10 mouse cellular contexts compared by ENCODE assay signal in the genomic region with DNA sequence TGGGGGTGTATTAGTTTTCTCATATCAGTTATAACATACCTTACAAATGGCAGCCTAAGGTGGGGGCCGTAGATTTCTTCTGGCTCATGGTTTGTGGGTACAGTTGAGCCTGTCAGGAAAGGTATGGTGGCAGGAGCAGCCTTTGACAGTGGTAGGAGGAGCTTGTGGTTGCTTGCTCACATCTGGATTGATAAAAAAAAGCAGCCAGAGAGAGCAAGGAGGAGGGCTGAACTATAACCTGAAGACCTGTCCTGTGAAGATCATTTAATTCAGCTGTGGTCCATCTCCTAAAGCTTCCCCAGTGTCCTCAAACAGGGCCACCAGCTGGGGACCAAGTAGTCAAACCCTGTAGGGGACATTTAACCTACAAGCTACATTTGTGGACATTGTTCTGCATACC. TPM values are rescaled to one million over a fixed set of nuclear protein-coding genes. Genes with fewer than 3 reads are reported as not detected.
DNase-seq lines count a peak whose midpoint lies in the region; ATAC-seq and TF ChIP-seq lines count a peak whose summit lies in the region.
"Had no signal": no experiment of that assay in that cellular context is flagged by ENCODE, and none has a peak within 500 bp of the region (broad histone marks: within the 10 kb centered on the region; RNA-seq: fewer than 3 reads in every experiment).

No protein-coding gene starts in this region.

- TF ChIP-seq CTCF in hindbrain, postnatal 0 days (IDR thresholded peaks at IDR 0.05; ENCODE audit: low read depth): no peak
- no peak for TF ChIP-seq CTCF in CH12.LX (conservative IDR thresholded peaks at IDR 0.05 in 1 of 2, IDR thresholded peaks at IDR 0.05 in 1 of 2; ENCODE audit: low read depth in 2 of 2, low read length in 2 of 2)

- H3K4me1 ChIP-seq in hindbrain, postnatal 0 days (ENCODE audit: insufficient read depth, low read length): no peaks in the 10 kb centered on the region
- no peaks in the 10 kb centered on the region; the same call in 1 of the 2 replicates for H3K4me1 ChIP-seq in hindbrain, embryonic 14.5 days (replicated peaks; ENCODE audit: control insufficient read depth, insufficient read depth, low read length)
- peaks cover 12 to 65% of the 10 kb centered on the region in 2 experiments for H3K4me1 ChIP-seq in CH12.LX (ENCODE audit: control insufficient read depth in 1 of 2, insufficient read depth in 2 of 2)

- H3K27me3 ChIP-seq in hindbrain, postnatal 0 days (ENCODE audit: insufficient read depth, low read length): no peaks in the 10 kb centered on the region
- H3K27me3 ChIP-seq in hindbrain, embryonic 14.5 days (ENCODE audit: control insufficient read depth, insufficient read depth, low read length): no peaks in the 10 kb centered on the region
- H3K27me3 ChIP-seq in CH12.LX (replicated peaks): no peaks in the 10 kb centered on the region
- H3K27me3 ChIP-seq: forebrain, embryonic 15.5 days; neural tube, embryonic 13.5 days had no signal

- in situ Hi-C loops in CH12.LX (cut with MboI; ENCODE audit: low pct_ligation_motif_present, low pct_unique_long_range_greater_than_20kb, low sequenced_read_pairs): no loop called here

- no peak for DNase-seq in hindbrain, postnatal 0 days (ENCODE audit: low spot score)
- DNase-seq in hindbrain, embryonic 14.5 days (ENCODE audit: low spot score): no peak
- peak; percentile 74 for DNase-seq in CH12.LX (ENCODE audit: extremely low read depth)
- DNase-seq in left cerebral cortex, adult 8-10 months (ENCODE audit: low spot score in 2 of 2): no peak
- DNase-seq in left cerebral cortex, adult 18-20 months (ENCODE audit: low spot score in 2 of 2): no peak

- H3K36me3 ChIP-seq in hindbrain, postnatal 0 days (ENCODE audit: insufficient read depth, low read length): no peaks in the 10 kb centered on the region
- H3K36me3 ChIP-seq in hindbrain, embryonic 14.5 days (replicated peaks; ENCODE audit: control insufficient read depth, insufficient read depth): peaks cover 13% of the 10 kb centered on the region
- H3K36me3 ChIP-seq in CH12.LX (replicated peaks in 1 of 2; ENCODE audit: control insufficient read depth in 1 of 2, insufficient read depth in 1 of 2, low read length in 1 of 2): peaks cover 9 to 28% of the 10 kb centered on the region in 2 experiments

- dilution Hi-C loops in CH12.LX (cut with MboI; ENCODE audit: extremely low pct_ligation_motif_present, extremely low pct_unique_long_range_greater_than_20kb, low sequenced_read_pairs): no loop called here

- no peak for TF ChIP-seq RAD21 in CH12.LX (IDR thresholded peaks at IDR 0.05; ENCODE audit: low read depth, low read length)

- no peak overlapping the region for H3K9ac ChIP-seq in hindbrain, postnatal 0 days (replicated peaks; ENCODE audit: low read length)
- no peak overlapping the region for H3K9ac ChIP-seq in hindbrain, embryonic 14.5 days
- peak overlapping the region; percentile 68 for H3K9ac ChIP-seq in CH12.LX (ENCODE audit: insufficient read depth, low read depth)
- H3K9ac ChIP-seq: forebrain, embryonic 15.5 days; neural tube, embryonic 13.5 days had no signal

- TF ChIP-seq EP300 in CH12.LX (IDR thresholded peaks at IDR 0.05; ENCODE audit: low read length): no peak; the same call in 1 of the 2 replicates

- H3K79me2 ChIP-seq in CH12.LX (replicated peaks; ENCODE audit: control insufficient read depth, extremely low read depth, insufficient read depth, poor library complexity, severe bottlenecking): peaks cover 61% of the 10 kb centered on the region

- H3K4me3 ChIP-seq in hindbrain, postnatal 0 days (ENCODE audit: low read length): no peak overlapping the region
- no peak overlapping the region for H3K4me3 ChIP-seq in hindbrain, embryonic 14.5 days (replicated peaks; ENCODE audit: low read length)
- H3K4me3 ChIP-seq in CH12.LX (replicated peaks in 1 of 3; ENCODE audit: low read depth in 2 of 3, low read length in 2 of 3, poor library complexity in 1 of 3): peak overlapping the region in 1 of 3 experiments; percentile 10
- H3K4me3 ChIP-seq: forebrain, embryonic 15.5 days; midbrain, embryonic 10.5 days; neural tube, embryonic 13.5 days had no signal

- 94% methylated on average over 1 of the region's 1 CpGs for WGBS in hindbrain, postnatal 0 days
- WGBS in hindbrain, embryonic 14.5 days: 100% methylated on average over 1 of the region's 1 CpGs

- ATAC-seq in hindbrain, postnatal 0 days: 0 out of 2 replicates have a peak, but pooled peaks have one; percentile 18
- no peak for ATAC-seq in hindbrain, embryonic 14.5 days (ENCODE audit: low FRiP score)
- ATAC-seq in hematopoietic stem cell, adult 5-6 weeks (replicated peaks in 1 of 2; ENCODE audit: insufficient read depth in 1 of 2, low FRiP score in 2 of 2, low TSS enrichment in 1 of 2, low read depth in 1 of 2, poor library complexity in 2 of 2, severe bottlenecking in 2 of 2): peak; percentile 33 to 48; a peak in 3 of 4 replicates
- peak; percentile 88 for ATAC-seq in megakaryocyte-erythroid progenitor cell, adult 5-6 weeks (replicated peaks; ENCODE audit: low FRiP score, low TSS enrichment, poor library complexity, severe bottlenecking)
- ATAC-seq: forebrain, embryonic 15.5 days had no signal

- no peaks in the 10 kb centered on the region for H3K9me3 ChIP-seq in hindbrain, postnatal 0 days (ENCODE audit: low read length)
- no peaks in the 10 kb centered on the region for H3K9me3 ChIP-seq in hindbrain, embryonic 14.5 days (ENCODE audit: control insufficient read depth, low read length)
- no peaks in the 10 kb centered on the region for H3K9me3 ChIP-seq in CH12.LX (replicated peaks; ENCODE audit: low read length)
- H3K9me3 ChIP-seq: forebrain, embryonic 15.5 days; midbrain, embryonic 10.5 days; neural tube, embryonic 13.5 days had no signal

- H3K4me2 ChIP-seq in hindbrain, postnatal 0 days (ENCODE audit: low read depth, low read length): no peak overlapping the region
- no peak overlapping the region for H3K4me2 ChIP-seq in hindbrain, embryonic 14.5 days (replicated peaks)
- peak overlapping the region; percentile 83 for H3K4me2 ChIP-seq in CH12.LX (ENCODE audit: insufficient read depth, low read depth, poor library complexity, severe bottlenecking)
- H3K4me2 ChIP-seq: forebrain, embryonic 15.5 days; neural tube, embryonic 13.5 days had no signal

- TF ChIP-seq POLR2A in CH12.LX (IDR thresholded peaks at IDR 0.05; ENCODE audit: low read depth, low read length): peak; percentile 39

- no peak overlapping the region for H3K27ac ChIP-seq in hindbrain, postnatal 0 days
- H3K27ac ChIP-seq in hindbrain, embryonic 14.5 days: no peak overlapping the region
- peak overlapping the region; percentile 95 for H3K27ac ChIP-seq in CH12.LX (ENCODE audit: insufficient read depth, low read depth)
- H3K27ac ChIP-seq: forebrain, embryonic 15.5 days; midbrain, embryonic 10.5 days; neural tube, embryonic 13.5 days had no signal

TF ChIP-seq in CH12.LX, 34 proteins besides CTCF, POLR2A, EP300 and RAD21:
- peak; percentile 47; the same call in 1 of the 2 replicates for TF ChIP-seq IRF4 (IDR thresholded peaks at IDR 0.05; ENCODE audit: low read depth, low read length)
- TF ChIP-seq RCOR1 (conservative IDR thresholded peaks at IDR 0.05; ENCODE audit: low read depth, low read length): no peak
- TF ChIP-seq ZNF384 (IDR thresholded peaks at IDR 0.05; ENCODE audit: low read depth, low read length): peak; percentile 92
- no peak for TF ChIP-seq KAT2A (IDR thresholded peaks at IDR 0.05; ENCODE audit: insufficient replicate concordance, low read length)
- TF ChIP-seq POLR2AphosphoS2 (IDR thresholded peaks at IDR 0.05; ENCODE audit: low read depth, low read length): no peak
- TF ChIP-seq NRF1 (IDR thresholded peaks at IDR 0.05; ENCODE audit: low read depth, low read length): no peak
- no peak for TF ChIP-seq JUND (conservative IDR thresholded peaks at IDR 0.05; ENCODE audit: low read depth, low read length)

RNA-seq across cellular contexts. Expression of a gene that starts 12.0 kb away (rescaled TPM):
- total RNA-seq in hindbrain, postnatal 0 days (2014; rRNA removed): 13.7 and 16.8 TPM in 2 replicates
- 12.3 and 14.2 TPM in 2 replicates for polyA plus RNA-seq in hindbrain, postnatal 0 days (2015; fragmentation: Nextera tagmentation; extraction: Ambion mirVana)
- 18.5 and 19.0 TPM in 2 replicates for polyA plus RNA-seq in hindbrain, embryonic 14.5 days (2014; fragmentation: Nextera tagmentation; extraction: Ambion mirVana)
- 31.3 and 36.8 TPM in 2 replicates for total RNA-seq in CH12.LX (2012; rRNA removed)
- total RNA-seq in CH12.LX (2014; rRNA removed): 77.6 and 82.2 TPM in 2 replicates
- 44.2 and 53.7 TPM in 2 replicates for polyA plus RNA-seq in CH12.LX (2012; ENCODE audit: insufficient read length, low read depth)
- total RNA-seq in hematopoietic stem cell, adult 5-6 weeks (2017): 31.8 and 45.9 TPM in 2 replicates
- total RNA-seq in megakaryocyte-erythroid progenitor cell, adult 5-6 weeks (2014; fragmentation: Nextera tagmentation): 18.0 and 21.7 TPM in 2 replicates
- 40.4 and 61.1 TPM in 2 replicates for total RNA-seq in megakaryocyte-erythroid progenitor cell, adult 5-6 weeks (2017)
- 10 to 100 TPM; 13.4 to 16.1 (median 15.8) TPM for total RNA-seq in left cerebral cortex, adult 8-10 months (2022)
- total RNA-seq in left cerebral cortex, adult 18-20 months (2021): 10 to 100 TPM; 14.4 TPM

RNA-seq across cellular contexts. Expression of a gene that starts 57.3 kb away (rescaled TPM):
- total RNA-seq in hindbrain, postnatal 0 days (2014; rRNA removed): 17.7 and 24.0 TPM in 2 replicates
- 17.8 and 21.1 TPM in 2 replicates for polyA plus RNA-seq in hindbrain, postnatal 0 days (2015; fragmentation: Nextera tagmentation; extraction: Ambion mirVana)
- 19.1 and 20.0 TPM in 2 replicates for polyA plus RNA-seq in hindbrain, embryonic 14.5 days (2014; fragmentation: Nextera tagmentation; extraction: Ambion mirVana)
- total RNA-seq in CH12.LX (2012; rRNA removed) (19.6 and 23.0 TPM in 2 replicates), CH12.LX (2014; rRNA removed) (23.5 and 28.0 TPM in 2 replicates)
- 33.4 and 40.0 TPM in 2 replicates for polyA plus RNA-seq in CH12.LX (2012; ENCODE audit: insufficient read length, low read depth)
- total RNA-seq in hematopoietic stem cell, adult 5-6 weeks (2017): 109 and 128 TPM in 2 replicates
- 53.5 and 58.6 TPM in 2 replicates for total RNA-seq in megakaryocyte-erythroid progenitor cell, adult 5-6 weeks (2014; fragmentation: Nextera tagmentation)
- 37.7 and 59.4 TPM in 2 replicates for total RNA-seq in megakaryocyte-erythroid progenitor cell, adult 5-6 weeks (2017)
- 10 to 100 TPM; 69.8 to 80.3 (median 75.0) TPM for total RNA-seq in left cerebral cortex, adult 8-10 months (2022)
- total RNA-seq in left cerebral cortex, adult 18-20 months (2021): 10 to 100 TPM; 66.8 to 69.1 TPM
